Mouse (Mus musculus): ENCODE data around the gene Rragb.

DNA sequence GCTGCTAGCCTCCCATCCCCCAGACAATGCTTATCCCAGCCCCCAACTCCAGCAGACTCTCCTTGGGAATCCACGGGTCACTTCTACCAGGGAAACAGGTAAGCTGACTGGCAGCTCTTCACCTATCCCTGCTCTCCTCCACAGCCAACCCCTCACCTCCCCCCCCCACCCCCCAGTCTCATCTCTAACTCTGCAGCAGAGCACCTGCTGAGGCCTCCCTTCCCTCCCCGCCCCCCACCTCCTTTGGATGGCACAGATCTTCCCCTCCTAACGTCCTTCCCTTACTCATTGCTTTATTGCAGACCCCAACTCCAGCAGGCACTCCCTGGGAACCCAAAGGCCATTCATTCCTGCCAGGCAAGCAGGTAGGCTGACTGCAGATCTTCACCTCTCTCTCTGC lies 21.3 kb upstream of the Rragb start, which contains the start of gene Foxr2:
- TF ChIP-seq POLR2A (IDR thresholded peaks at IDR 0.05; ENCODE audit: borderline replicate concordance, extremely low read depth, insufficient read depth, insufficient read length, poor library complexity, severe bottlenecking) (no peak), CTCF (IDR thresholded peaks at IDR 0.05; ENCODE audit: borderline replicate concordance, extremely low read depth, insufficient read depth, insufficient read length) (no peak)

Measured in brain, embryonic 14.5 days (tissue).